Mouse (Mus musculus) retina, embryonic 14.5 days (tissue): ENCODE data around the gene Wdr48.

Experiments
- DNase-seq: peaks from one replicate; pipeline ENCODE4 v3.0.0-alpha.2; 2015; ENCODE audit warnings: low spot score

Gene Wdr48

GRCm38 (mm10) chr9:119925120-119925657 is 30.5 kb downstream of the Wdr48 start:
- DNase-seq, result no peak

GRCm38 (mm10) chr9:119925729-119926128 is 31.1 kb downstream of the Wdr48 start:
- DNase-seq, result no peak

- DNase-seq, result no peak
Observed at GRCm38 (mm10) chr9:119926497-119926896, 31.8 kb downstream of the Wdr48 start.

- no peak for DNase-seq
Observed at GRCm38 (mm10) chr9:119932358-119932757, 37.7 kb downstream of the Wdr48 start.

GRCm38 (mm10) chr9:119933675-119934074 is 39.0 kb downstream of the Wdr48 start:
- no peak for DNase-seq

GRCm38 (mm10) chr9:119937005-119937773 is 42.5 kb downstream of the Wdr48 start, which contains the start of the genes Gorasp1 and Ttc21a:
Gene Gorasp1, minus strand, starts transcription at chr9:119937565.
Gene Ttc21a, plus strand, starts transcription at chr9:119937606.
- DNase-seq, result peak; percentile 96

- DNase-seq, result no peak
Observed at GRCm38 (mm10) chr9:119938496-119938895, 43.8 kb downstream of the Wdr48 start.

- DNase-seq, result no peak
Observed at GRCm38 (mm10) chr9:119939646-119940045, 45.0 kb downstream of the Wdr48 start.

- DNase-seq, result no peak
Observed at GRCm38 (mm10) chr9:119941407-119941806, 46.7 kb downstream of the Wdr48 start.

- DNase-seq, result no peak
Observed at GRCm38 (mm10) chr9:119941861-119942260, 47.2 kb downstream of the Wdr48 start.

- no peak for DNase-seq
Observed at GRCm38 (mm10) chr9:119943326-119943725, 48.6 kb downstream of the Wdr48 start.

- peak; percentile 30 for DNase-seq
Observed at GRCm38 (mm10) chr9:119945173-119945900, 50.7 kb downstream of the Wdr48 start.

GRCm38 (mm10) chr9:119948804-119949203 is 54.1 kb downstream of the Wdr48 start:
- DNase-seq, result no peak

GRCm38 (mm10) chr9:119950434-119950833 is 55.8 kb downstream of the Wdr48 start:
- peak; percentile 24 for DNase-seq

GRCm38 (mm10) chr9:119951388-119951787 is 56.7 kb downstream of the Wdr48 start:
- no peak for DNase-seq

GRCm38 (mm10) chr9:119958835-119959234 is 64.2 kb downstream of the Wdr48 start:
- no peak for DNase-seq

GRCm38 (mm10) chr9:119962216-119962615 is 67.5 kb downstream of the Wdr48 start:
- DNase-seq, result no peak

GRCm38 (mm10) chr9:119962987-119963667 is 68.4 kb downstream of the Wdr48 start:
- DNase-seq, result peak; percentile 80

GRCm38 (mm10) chr9:119964206-119964605 is 69.5 kb downstream of the Wdr48 start:
- no peak for DNase-seq

GRCm38 (mm10) chr9:119965186-119965585 is 70.5 kb downstream of the Wdr48 start:
- DNase-seq, result no peak

- DNase-seq, result no peak
Observed at GRCm38 (mm10) chr9:119966221-119966910, 71.7 kb downstream of the Wdr48 start.

- no peak for DNase-seq
Observed at GRCm38 (mm10) chr9:119969811-119970210, 75.1 kb downstream of the Wdr48 start.
